11 mouse cellular contexts compared by ENCODE assay signal in the genomic region with DNA sequence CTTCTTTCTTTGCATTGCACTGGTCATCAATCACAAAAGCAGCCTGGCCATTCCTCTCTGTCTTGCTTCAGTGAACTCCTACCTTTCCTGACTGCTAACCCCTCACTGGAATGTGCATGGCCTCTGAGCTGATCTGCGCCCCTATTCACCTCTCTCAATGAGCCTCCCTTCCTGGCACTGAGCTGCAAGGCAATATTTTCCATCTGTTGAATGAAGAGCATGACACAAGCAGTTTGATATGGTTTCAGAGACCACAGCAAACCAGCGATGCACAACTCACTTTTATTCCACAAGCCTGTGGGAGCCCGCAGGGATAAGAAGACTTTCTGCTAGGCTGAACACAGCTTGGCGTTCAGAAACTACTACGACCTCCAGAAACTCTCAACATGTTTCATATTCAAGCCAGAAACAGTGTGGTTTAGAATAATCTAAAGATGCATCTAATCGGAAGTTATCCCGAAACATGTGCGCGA.
DNase-seq lines count a peak whose midpoint lies in the region; ATAC-seq lines count a peak whose summit lies in the region.
"Had no signal": no experiment of that assay in that cellular context is flagged by ENCODE, and none has a peak within 500 bp of the region (broad histone marks: within the 10 kb centered on the region; RNA-seq: fewer than 3 reads in every experiment).

No protein-coding gene starts in this region.

- H3K27ac ChIP-seq in intestine, embryonic 16.5 days (ENCODE audit: low read length), result peak overlapping the region; percentile 20; the same call in 1 of the 2 replicates
- H3K27ac ChIP-seq in intestine, embryonic 15.5 days, result no peak overlapping the region
- H3K27ac ChIP-seq: heart, adult 2 months; hindbrain, embryonic 15.5 days had no signal

- no peak overlapping the region for H3K9ac ChIP-seq in intestine, embryonic 16.5 days (ENCODE audit: low read depth, low read length)
- no peak overlapping the region for H3K9ac ChIP-seq in intestine, embryonic 15.5 days
- H3K9ac ChIP-seq: hindbrain, embryonic 15.5 days had no signal

- WGBS in intestine, embryonic 16.5 days, result 61% methylated on average over 9 of the region's 9 CpGs
- WGBS in intestine, embryonic 15.5 days, result 63% methylated on average over 9 of the region's 9 CpGs

- peak; percentile 6 for DNase-seq in retina, postnatal 1 day
- DNase-seq in retina, embryonic 14.5 days (ENCODE audit: low spot score), result no peak
- peak; percentile 4 for DNase-seq in gastrocnemius, postnatal 25 days
- DNase-seq in thymus, postnatal 14 days, result no peak
- no peak for DNase-seq in cerebellum, postnatal 4 days (ENCODE audit: low spot score in 2 of 2)
- DNase-seq: cerebellum, adult 2 months; heart, adult 2 months; thymus, postnatal 25 days had no signal

- no peaks in the 10 kb centered on the region for H3K27me3 ChIP-seq in intestine, embryonic 16.5 days (replicated peaks; ENCODE audit: control insufficient read depth, insufficient read depth, low read length)
- H3K27me3 ChIP-seq in intestine, embryonic 15.5 days (replicated peaks), result no peaks in the 10 kb centered on the region
- H3K27me3 ChIP-seq: hindbrain, embryonic 15.5 days had no signal

- no peaks in the 10 kb centered on the region for H3K9me3 ChIP-seq in intestine, embryonic 16.5 days (ENCODE audit: control insufficient read depth, low read length)
- H3K9me3 ChIP-seq in intestine, embryonic 15.5 days, result no peaks in the 10 kb centered on the region
- H3K9me3 ChIP-seq: hindbrain, embryonic 15.5 days had no signal

- H3K36me3 ChIP-seq in intestine, embryonic 16.5 days (ENCODE audit: control insufficient read depth, insufficient read depth, low read length), result no peaks in the 10 kb centered on the region
- no peaks in the 10 kb centered on the region for H3K36me3 ChIP-seq in intestine, embryonic 15.5 days
- H3K36me3 ChIP-seq: hindbrain, embryonic 15.5 days had no signal

- H3K4me2 ChIP-seq in intestine, embryonic 16.5 days (ENCODE audit: low read depth, low read length), result no peak overlapping the region
- H3K4me2 ChIP-seq in intestine, embryonic 15.5 days (replicated peaks), result no peak overlapping the region
- H3K4me2 ChIP-seq: hindbrain, embryonic 15.5 days had no signal

- no peak overlapping the region for H3K4me3 ChIP-seq in intestine, embryonic 16.5 days (ENCODE audit: low read length)
- H3K4me3 ChIP-seq in intestine, embryonic 15.5 days (replicated peaks), result no peak overlapping the region
- H3K4me3 ChIP-seq: heart, adult 2 months; hindbrain, embryonic 15.5 days had no signal

- H3K4me1 ChIP-seq in intestine, embryonic 16.5 days (ENCODE audit: control insufficient read depth, insufficient read depth, low read length), result no peaks in the 10 kb centered on the region; the same call in 1 of the 2 replicates
- no peaks in the 10 kb centered on the region for H3K4me1 ChIP-seq in intestine, embryonic 15.5 days (replicated peaks)
- H3K4me1 ChIP-seq: hindbrain, embryonic 15.5 days had no signal

- no peak for ATAC-seq in intestine, embryonic 16.5 days
- ATAC-seq in intestine, embryonic 15.5 days, result no peak

Comparison
In these comparisons a context has a peak if more than half of its experiments do, and no peak if none do; other contexts are left out.
1. DNase-seq: peak in retina, postnatal 1 day (single experiment) and gastrocnemius, postnatal 25 days (single experiment); none in retina, embryonic 14.5 days (single experiment), thymus, postnatal 14 days (single experiment) and cerebellum, postnatal 4 days (0 of 2).